Mouse (Mus musculus): ENCODE measurements around the gene Rbm19.

DNA sequence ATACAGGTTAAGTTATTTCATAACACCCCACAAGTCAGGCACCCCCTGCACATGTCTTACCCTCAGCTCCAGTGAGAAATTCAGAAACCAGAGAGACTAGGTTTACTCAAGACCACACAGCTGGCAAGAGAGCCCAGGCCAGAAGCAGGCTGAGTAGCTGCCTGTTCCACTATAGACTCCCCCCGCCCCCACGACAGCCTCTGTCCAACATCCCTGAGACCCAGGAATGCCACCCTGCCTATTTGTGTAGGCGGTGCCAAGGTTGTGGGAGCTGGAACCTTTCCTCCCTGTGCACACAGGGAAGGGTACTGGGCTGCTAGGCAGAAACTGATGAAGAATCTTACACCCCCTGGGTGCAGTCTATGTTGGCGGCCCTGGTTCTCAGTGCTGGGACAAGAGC is 91.2 kb downstream of the Rbm19 start:
- TF ChIP-seq GATA1 (IDR thresholded peaks at IDR 0.05; ENCODE audit: low read length) (no peak), TAL1 (IDR thresholded peaks at IDR 0.05; ENCODE audit: low read length) (no peak)
